Mouse (Mus musculus): ENCODE results near the gene Gnb1.
A peak's percentile ranks its signal among the peaks of the same experiment; 100 is the strongest.
"Not testable (repeated sequence)": the region's sequence is repeated elsewhere in the genome, so short reads cannot be mapped to it uniquely, and the experiment has no call there.

The Gnb1 gene

DNA sequence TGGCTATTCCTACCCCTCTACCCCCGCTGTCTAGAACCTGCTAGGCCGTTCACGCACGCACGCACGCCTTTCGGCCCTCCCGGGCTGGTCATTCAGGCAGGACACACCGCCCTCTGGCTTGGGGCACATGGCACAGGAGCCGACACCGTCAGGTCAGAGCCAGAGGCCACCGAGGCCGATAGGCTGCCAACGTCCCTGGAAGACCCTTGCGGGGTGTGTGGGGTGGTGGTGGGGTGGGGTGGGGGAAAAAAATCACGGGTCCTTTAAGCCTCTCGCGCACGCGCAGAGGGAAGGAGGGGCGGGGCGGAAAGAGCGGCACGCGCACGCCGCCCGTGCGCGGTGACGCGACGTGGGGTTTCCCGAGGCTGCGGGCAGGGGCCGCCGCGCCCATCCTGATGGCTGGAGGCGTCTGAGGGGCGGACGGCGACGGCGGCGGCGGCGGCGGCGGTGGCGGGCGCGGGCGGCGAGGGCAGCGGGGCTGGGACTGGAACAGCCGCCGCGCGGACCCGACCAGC lies at the start of gene Gnb1:
Gene Gnb1, plus strand, starts transcription at position 372 of the 515 bp plus-strand sequence.
- peak; percentile 88 for DNase-seq (ENCODE audit: low read depth, low spot score)

DNA sequence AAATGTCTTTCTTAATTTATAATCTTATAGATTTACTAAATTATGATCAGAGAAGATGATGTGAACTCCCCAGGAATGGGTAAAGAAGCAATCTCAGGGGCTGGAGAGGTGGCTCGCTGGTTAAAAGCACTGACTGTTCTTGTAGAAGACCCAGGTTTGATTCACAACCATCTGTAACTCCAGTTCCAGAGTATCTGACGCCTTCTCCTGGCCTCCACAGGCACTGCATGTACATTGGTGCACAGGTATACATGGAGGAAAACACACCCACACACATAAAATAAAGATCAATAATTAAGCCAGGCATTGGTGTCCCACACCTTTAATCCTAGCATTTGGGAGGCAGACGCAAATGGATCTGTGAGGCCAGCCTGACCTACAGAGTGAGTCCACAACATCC lies 48.4 kb upstream of the Gnb1 start:
- DNase-seq (ENCODE audit: low read depth, low spot score): no peak

DNA sequence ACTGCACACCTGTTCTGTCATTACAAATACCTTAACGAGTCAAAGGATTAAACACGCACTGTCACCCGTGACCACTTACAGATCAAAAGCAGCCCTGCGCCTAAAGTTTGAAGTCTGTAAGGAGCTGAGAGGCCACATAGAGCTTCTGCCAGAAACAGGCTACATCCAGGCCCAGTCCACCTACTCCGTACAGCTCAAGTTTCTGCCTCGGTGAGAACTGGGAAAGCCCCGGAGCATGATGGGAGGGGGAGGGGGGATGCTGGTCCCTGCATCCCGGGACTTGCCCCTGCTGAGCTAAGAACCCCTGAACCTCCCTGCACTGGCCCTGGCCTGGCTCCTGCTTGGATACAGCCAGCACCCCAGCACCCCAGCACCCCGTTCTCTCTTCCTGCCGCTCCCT lies 39.6 kb upstream of the Gnb1 start:
- no peak for DNase-seq (ENCODE audit: low read depth, low spot score)

DNA sequence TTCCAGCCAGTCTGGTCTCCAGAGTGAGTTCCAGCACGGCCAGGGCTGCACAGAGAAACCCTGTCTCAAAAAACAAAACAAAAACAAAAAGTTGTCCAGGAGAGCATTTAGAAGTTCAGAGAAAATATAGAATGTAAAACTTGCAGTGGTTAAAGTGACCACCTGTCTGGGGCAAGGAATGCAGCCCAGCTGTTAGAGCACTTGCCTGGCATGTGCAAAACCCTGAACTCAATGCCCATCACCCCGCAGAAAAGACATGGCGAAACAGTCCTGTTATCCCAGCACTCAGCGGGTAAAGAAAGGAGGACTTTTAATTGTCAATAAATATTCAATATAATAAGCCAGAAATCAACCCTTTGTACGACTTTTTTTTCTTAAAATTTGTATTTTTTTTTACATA lies 32.6 kb upstream of the Gnb1 start:
- no peak for DNase-seq (ENCODE audit: low read depth, low spot score)

DNA sequence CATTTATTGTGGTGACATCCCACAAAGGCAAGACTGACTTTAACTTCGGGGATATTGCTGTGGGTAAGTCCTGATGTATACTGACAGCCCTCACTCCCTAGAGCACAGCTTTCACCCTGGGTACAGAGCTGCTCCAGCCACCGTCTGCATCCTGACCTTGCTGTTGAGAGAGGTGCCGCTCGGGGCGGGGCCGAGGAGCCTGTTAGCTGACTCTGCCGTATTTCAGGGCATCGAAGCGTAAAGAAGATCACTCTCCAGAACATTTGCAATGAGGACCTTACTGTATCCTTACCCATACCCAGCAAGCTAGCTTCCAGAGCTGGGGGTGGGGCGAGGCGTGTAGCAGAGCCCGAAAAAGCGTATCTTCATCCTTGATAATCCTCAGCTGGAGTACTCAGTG lies 28.1 kb upstream of the Gnb1 start:
- no peak for DNase-seq (ENCODE audit: low read depth, low spot score)

- no peak for DNase-seq (ENCODE audit: low read depth, low spot score)
Observed at GRCm38 (mm10) chr4:155463611-155464010, 27.6 kb upstream of the Gnb1 start.

GRCm38 (mm10) chr4:155464061-155464460 lies 27.1 kb upstream of the Gnb1 start:
- no peak for DNase-seq (ENCODE audit: low read depth, low spot score)

DNA sequence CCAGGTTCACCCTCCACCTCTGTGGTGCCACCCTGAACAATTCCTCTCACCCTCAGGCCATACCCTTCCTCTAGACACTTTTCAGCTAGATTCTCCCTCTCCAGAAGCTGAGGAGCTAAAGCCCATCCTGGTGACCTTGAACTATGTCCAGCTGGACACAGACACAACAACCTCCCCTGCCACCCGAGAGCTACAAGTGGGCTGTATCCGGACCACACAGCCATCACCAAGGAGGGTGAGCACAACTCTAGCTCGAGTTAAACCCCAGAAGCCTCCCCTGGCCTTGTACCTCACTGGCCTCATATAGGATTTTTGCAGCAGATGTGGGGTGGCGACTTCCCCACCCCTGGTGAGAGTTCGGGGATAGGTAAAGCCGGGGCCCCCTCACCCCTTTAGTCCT lies 25.6 kb upstream of the Gnb1 start:
- no peak for DNase-seq (ENCODE audit: low read depth, low spot score)

DNA sequence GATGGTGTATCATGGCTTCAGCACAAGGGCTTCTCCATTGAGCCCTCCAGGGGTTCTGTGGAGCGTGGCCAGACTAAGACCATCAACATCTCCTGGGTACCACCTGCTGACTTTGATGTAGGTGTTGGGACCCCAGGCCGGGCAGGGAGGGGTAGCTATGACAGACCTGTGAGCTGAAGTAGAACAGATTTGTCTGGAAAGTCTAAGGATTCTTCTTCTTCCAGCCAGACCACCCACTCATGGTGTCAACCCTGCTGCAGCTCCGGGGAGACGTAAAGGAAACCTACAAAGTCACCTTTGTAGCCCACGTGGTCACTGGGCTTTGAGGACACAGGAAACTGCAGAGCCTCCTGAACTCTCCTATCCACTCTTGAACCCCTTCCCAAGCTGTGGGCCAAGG lies 25.1 kb upstream of the Gnb1 start:
- no peak for DNase-seq (ENCODE audit: low read depth, low spot score)

DNA sequence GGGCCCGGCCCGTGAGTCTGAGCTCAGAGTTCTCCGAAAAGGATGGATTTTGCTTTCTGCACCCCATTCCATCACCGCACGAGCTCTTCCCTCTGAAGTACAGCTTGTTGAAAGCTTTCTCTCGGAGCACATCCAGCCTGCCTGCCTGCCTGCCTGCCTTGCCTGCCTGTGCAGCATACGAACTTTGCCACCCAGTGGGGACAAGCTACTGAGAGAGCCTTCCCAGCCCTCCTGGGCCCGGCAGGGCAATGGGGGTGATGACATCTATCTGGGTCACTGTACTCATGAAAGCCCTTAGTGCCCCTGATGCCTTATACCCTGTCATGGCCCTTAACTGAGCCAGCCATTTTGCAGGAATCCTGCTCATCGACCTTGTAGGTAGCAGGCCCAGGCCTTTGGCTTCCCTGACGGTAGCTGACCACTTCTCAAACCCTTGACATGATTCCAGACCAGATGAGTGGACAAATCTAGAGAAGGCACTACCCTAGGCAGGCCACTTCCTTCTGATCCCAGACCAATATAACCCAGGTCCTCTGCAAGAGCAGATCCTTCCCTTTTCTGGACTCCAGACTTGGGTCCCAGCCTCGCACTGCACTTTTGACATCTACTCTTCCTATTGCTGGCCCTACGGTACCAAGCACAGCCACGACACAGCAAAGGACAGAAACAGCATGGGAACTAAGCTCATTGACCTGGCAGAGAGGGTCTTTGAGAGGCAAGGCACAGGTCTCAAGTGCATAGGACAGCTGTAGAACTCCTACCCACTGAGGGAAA lies 23.7 kb upstream of the Gnb1 start:
- DNase-seq (ENCODE audit: low read depth, low spot score): no peak

GRCm38 (mm10) chr4:155468952-155469351 lies 22.2 kb upstream of the Gnb1 start, which contains the start of gene Tmem52:
TSS of gene Tmem52 (plus strand) at chr4:155469114.
- no peak for DNase-seq (ENCODE audit: low read depth, low spot score)

GRCm38 (mm10) chr4:155469590-155470262 lies 21.4 kb upstream of the Gnb1 start:
- DNase-seq (ENCODE audit: low read depth, low spot score): no peak

DNA sequence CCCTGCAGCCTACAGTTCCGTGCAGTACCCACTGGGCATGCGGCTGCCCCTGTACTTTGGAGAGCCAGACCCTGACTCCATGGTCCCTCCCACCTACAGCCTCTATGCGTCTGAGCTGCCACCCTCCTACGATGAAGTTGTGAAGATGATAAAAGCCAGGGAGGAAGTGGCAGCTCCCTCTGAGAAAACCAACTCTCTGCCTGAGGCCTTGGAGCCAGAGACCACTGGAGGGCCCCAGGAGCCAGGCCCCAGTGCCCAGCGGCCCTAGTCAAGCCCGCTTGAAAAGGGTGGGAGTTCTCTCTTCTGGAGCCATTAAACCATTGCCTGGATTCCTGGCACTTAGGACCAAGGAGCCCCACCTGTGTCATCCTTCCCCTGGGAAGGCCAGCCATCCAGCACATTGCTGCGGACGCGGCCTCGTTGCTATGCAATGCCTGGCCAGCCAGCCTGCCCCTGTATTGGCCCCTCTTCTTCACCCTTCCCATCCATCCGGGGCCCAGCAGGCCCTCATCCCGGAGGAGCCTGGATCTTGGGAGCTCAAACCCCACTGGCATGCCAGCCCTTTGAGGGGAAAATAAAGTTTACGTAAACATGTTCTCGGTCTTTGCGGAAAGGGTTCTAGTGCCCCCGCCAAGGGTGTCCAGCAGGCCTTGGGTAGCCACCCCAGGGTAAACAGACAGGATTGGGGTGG lies 20.8 kb upstream of the Gnb1 start:
- DNase-seq (ENCODE audit: low read depth, low spot score): no peak

DNA sequence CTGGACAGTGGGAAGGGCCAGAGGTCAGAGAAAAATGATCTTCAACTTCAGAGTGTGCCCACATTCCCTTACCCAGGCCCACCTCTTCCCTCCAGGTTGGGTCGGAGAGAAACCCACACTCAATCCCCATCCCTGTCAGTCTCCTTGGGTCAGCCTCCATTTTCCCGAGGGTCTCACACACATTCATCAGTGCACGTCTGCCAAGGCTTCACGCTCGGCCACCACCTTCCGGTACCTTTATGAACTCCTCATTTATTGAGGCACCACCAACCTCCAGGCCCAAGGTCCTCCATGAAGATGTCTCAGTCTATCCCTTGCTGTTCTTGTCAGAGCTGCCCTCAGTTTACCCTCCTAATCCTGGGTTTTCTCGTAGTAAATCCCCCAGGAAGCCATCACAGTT lies 20.2 kb upstream of the Gnb1 start:
- DNase-seq (ENCODE audit: low read depth, low spot score): no peak

DNA sequence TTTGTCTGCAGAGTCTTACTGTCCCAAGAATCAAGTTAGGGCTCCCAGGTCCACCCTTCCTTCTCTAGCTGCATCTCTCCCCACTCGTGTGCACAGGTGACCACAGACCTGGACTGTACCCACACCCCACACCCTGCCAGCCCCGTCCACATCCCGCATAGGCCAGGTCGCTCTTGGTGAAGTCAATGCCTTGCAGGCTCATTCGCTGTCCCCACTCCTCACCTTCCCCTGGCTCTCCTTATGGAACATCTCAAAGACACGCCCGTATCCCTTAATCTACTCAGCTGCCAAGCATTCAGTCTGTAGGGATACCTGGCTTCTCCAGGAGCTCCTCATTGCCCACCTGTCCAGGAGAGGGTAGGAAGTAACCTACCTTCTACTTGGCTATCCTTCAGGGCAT lies 19.8 kb upstream of the Gnb1 start:
- DNase-seq (ENCODE audit: low read depth, low spot score): no peak

DNA sequence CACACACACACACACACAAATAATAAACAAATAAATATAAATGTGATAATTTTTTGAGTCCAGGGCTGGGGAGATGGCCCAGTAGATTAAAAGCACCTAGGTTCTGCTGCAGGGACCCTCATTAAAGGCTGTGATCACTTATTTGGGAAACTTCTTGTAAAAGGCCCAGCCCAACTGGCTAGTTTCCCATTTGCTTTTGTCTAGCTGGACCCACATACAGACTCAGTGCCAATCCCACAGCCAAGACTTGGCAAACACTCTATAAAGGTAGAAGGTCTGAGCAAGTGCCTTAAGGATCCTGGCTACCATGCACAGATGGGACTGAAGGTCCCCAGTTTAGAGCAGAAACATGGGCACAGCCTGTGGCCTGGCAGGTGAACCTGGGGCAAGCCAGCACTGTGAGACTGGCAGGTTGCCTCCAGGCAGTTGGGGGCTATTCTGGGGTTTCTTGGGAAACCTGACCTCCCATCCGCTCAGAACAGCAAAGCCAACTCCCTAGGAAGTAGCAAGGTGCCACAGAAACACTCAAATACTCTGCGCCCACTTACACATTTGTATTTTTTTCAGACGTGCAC lies 18.4 kb upstream of the Gnb1 start:
- no peak for DNase-seq (ENCODE audit: low read depth, low spot score)

DNA sequence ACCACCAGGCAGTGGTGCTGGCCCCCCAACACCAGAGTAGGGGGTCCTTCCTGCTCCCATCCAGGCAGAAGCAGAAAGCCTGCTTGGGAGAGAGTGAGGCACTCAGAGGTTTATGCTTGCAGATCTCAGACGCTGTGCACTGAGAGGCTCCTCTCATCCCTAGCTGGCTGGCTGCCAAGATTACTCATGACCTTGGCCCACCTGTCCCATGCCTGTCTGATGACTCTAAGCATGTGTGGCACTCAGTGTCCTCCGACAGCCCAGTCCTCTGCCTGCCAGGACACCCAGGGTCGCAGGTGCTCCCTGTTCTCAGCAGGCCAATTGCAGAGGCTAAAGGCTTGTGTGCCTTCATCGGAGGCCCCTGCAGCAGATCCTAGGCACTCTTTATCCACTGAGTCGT lies 17.8 kb upstream of the Gnb1 start:
- DNase-seq (ENCODE audit: low read depth, low spot score): peak; percentile 65

DNA sequence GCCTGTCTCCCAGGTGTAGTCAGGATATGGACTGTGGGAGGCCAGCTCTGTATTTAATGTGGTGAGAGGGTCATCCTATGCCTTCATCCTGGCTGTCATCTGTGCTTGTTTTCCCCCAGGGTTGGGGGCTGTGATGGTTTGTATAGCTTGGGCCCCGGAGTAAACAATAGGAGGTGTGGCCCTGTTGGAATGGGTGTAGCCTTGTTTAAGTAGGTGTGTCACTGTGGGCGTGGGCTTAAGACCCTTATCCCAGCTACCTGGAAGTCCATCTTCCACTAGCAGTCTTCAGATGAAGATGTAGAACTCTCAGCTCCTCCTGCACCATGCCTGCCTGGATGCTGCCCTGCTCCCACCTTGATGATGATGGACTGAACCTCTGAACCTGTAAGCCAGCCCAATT lies 17.4 kb upstream of the Gnb1 start:
- not testable (repeated sequence) for DNase-seq (ENCODE audit: low read depth, low spot score)

DNA sequence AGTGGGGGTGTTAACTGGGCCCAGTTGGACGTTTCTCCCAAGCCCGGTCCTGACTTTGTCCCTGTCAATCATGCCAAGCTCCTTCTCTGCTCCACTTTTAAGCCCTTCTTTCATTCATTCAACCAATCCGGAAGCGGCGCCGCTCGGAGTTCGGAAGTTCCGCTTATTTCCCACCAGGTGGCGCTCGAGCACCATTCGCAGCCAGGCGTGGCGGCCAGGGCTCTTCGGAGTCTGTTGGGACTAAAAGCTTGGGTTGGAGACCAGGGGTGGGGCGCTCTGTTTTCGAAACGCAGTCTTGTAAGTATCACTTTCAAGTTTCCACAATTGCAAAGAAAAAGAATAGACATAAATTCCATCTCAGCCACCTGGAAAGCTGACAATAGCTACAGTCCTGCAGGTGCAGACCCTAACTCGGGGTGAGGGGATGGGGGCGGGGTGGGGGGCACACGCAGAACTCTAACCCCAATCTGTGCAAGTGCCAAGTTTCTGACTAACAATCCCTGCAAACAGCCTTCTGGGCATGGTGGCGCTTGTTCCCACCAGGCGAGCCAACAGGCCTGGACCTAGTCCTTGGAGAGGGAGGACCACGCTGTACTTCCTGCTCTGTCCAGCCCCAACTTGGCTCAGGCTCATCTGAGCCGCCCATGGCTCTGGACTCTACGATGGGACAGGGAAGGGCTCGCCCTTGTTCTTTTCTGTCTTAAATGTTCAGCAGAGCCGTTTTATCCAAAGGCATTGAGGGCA lies 9.6 kb upstream of the Gnb1 start:
- peak; percentile 74 for DNase-seq (ENCODE audit: low read depth, low spot score)

- DNase-seq (ENCODE audit: low read depth, low spot score): no peak
Observed at GRCm38 (mm10) chr4:155482125-155482480, 9.1 kb upstream of the Gnb1 start.

- no peak for DNase-seq (ENCODE audit: low read depth, low spot score)
Observed at GRCm38 (mm10) chr4:155482733-155483540, 8.2 kb upstream of the Gnb1 start.

Measured in retina, postnatal 7 days (tissue).